Mouse (Mus musculus) liver, embryonic 12.5 days (tissue): ENCODE measurements around the gene Vstm4. TPM values are rescaled to one million over a fixed set of nuclear protein-coding genes. Genes with fewer than 3 reads are reported as not detected.

Source experiments
- ATAC-seq: fragments of 200-750 bp; cut with Nextera tagmentation; 2 replicates; pipeline ENCODE4 v1.8.0; 2017; ENCODE audit warnings: moderate number of reproducible peaks, mild to moderate bottlenecking, moderate library complexity
- H3K27ac ChIP-seq: fragments of 300-500 bp; sonication (generic); 2 replicates; pipeline ENCODE4 v1.5.1; 2016; ENCODE audit warnings: mild to moderate bottlenecking
- H3K27me3 ChIP-seq: fragments of 300-500 bp; sonication (generic); replicated peaks from 2 replicates; pipeline ENCODE4 v1.6.1; 2016; ENCODE audit warnings: mild to moderate bottlenecking, moderate library complexity
- H3K36me3 ChIP-seq: fragments of 300-500 bp; sonication (generic); 2 replicates; pipeline ENCODE4 v1.6.1; 2016; ENCODE audit warnings: mild to moderate bottlenecking, moderate library complexity
- H3K4me1 ChIP-seq: fragments of 300-500 bp; sonication (generic); 2 replicates; pipeline ENCODE4 v1.6.1; 2016
- H3K4me2 ChIP-seq: fragments of 300-500 bp; sonication (generic); 2 replicates; pipeline ENCODE4 v1.6.1; 2016; ENCODE audit warnings: mild to moderate bottlenecking, moderate library complexity
- H3K4me3 ChIP-seq: fragments of 300-500 bp; sonication (generic); 2 replicates; pipeline ENCODE4 v1.5.1; 2016; ENCODE audit warnings: mild to moderate bottlenecking, moderate library complexity
- H3K9ac ChIP-seq: fragments of 300-500 bp; sonication (generic); 2 replicates; pipeline ENCODE4 v1.6.1; 2016; ENCODE audit warnings: mild to moderate bottlenecking, moderate library complexity
- H3K9me3 ChIP-seq: fragments of 300-500 bp; sonication (generic); replicated peaks from 2 replicates; pipeline ENCODE4 v1.6.1; 2016; ENCODE audit warnings: mild to moderate bottlenecking, moderate library complexity
- WGBS: fragments of 180-500 bp; shearing (Covaris S2); methylation state at CpG from one replicate; pipeline ENCODE4 v1.1.7; 2016; ENCODE audit not compliant: insufficient replicate concordance; 5-methylcytosine and 5-hydroxymethylcytosine counted together
- polyA plus RNA-seq: library from polyadenylated mRNA; unstranded; fragments of >200 nt; fragmentation: Nextera tagmentation; extraction: Ambion mirVana; gene quantifications from 2 replicates; pipeline ENCODE4 v1.2.1, GENCODE M21; 2016

Gene Vstm4
- polyA plus RNA-seq, 1 experiment from 2014 or later: 3.9 TPM

DNA sequence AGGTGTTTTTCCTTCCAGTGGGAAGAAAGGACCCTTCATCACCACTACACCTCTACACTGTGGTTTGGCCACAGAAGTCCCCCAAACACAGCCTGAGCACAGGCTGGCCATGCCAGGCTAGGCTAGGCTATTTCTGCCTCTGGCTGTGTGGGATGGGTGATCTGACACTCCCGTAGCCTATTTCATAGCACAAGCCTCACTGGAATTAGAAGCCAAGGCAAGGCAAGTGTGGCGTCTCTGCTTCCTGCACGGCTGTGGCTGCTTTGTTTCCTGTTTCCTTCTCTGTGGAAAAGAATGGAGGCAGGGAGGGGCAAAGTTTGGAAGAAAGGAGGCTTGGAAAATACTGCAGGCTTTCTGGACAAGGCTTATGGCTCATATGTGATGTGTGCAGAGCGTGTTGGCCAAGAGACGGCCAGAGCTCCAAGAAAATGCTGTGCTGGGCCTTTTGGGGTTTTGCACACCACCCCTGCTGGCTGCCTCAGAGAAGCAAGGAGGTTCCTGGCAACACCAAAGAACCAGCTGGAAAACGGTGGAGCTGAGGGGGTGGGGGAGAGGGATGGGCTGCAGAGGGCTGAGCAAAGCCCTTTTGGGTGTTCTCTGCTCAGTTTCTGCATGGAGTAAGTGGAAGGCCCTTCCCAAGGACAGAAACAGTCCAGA is 28.4 kb upstream of the Vstm4 start:
- no peaks in the 10 kb centered on the region for H3K36me3 ChIP-seq
- no peak for ATAC-seq
- H3K9ac ChIP-seq: no peak overlapping the region
- no peak overlapping the region for H3K4me2 ChIP-seq
- H3K9me3 ChIP-seq: no peaks in the 10 kb centered on the region
- no peaks in the 10 kb centered on the region for H3K27me3 ChIP-seq
- H3K4me3 ChIP-seq: no peak overlapping the region
- H3K27ac ChIP-seq: no peak overlapping the region
- peaks cover 14% of the 10 kb centered on the region; the same call in 1 of the 2 replicates for H3K4me1 ChIP-seq
- 38% methylated on average over 6 of the region's 6 CpGs for WGBS

DNA sequence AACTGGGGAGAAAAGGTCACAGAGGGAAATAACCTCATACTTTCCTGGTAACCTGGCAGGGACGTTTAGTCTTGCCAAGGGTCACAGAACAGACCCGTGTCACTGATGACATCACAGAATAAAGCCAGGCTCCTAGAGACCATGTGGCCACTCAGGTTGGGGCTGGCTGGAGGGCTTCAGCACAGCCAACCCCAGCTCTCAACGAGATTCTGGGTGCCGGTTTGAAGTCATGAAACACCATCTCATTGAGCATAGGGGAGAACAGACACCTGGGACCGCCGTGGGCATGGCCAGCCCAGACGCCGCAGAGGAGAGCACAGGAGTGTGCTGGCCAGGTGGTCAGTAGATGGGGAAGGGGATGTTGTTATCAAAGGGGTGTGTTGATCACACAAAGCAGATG is 22.7 kb upstream of the Vstm4 start, which contains the start of gene Fam170b:
TSS of gene Fam170b (plus strand) at position 116 of the 400 bp plus-strand sequence.
- Histone ChIP-seq H3K9ac (no peak within 1 kb of the TSS), H3K4me1 (peaks cover under 1% of the 10 kb centered on the region; the same call in 1 of the 2 replicates), H3K4me3 (no peak within 1 kb of the TSS), H3K27ac (no peak within 1 kb of the TSS), H3K4me2 (no peak within 1 kb of the TSS), H3K9me3 (no peaks in the 10 kb centered on the region), H3K27me3 (peaks cover 4% of the 10 kb centered on the region; the same call in 1 of the 2 replicates), H3K36me3 (no peaks in the 10 kb centered on the region)
- WGBS: 72% methylated on average over 8 of the region's 8 CpGs
- no peak for ATAC-seq

DNA sequence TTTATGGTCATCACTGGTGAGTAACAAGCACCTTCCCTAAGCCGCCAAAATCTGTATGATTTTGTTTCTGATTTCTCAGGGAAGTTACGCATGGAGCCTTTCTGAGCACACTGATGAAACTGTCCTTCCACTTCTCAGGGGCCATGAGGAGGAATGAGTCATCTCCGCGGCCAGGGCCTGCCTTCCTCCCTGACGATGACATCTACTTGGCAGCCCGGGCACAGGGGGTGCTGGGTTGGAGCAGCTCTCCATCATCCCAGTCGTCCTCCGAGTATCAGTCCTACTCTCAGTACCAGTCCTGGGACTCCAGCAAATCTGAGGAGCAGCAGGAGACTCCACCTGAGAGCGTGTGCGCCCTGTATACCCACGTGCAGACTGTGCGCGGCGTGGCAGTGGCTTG is 21.4 kb upstream of the Vstm4 start:
- Histone ChIP-seq H3K9me3 (no peaks in the 10 kb centered on the region), H3K4me3 (no peak overlapping the region), H3K9ac (no peak overlapping the region), H3K27me3 (peaks cover 4% of the 10 kb centered on the region; the same call in 1 of the 2 replicates), H3K4me2 (no peak overlapping the region), H3K36me3 (no peaks in the 10 kb centered on the region), H3K4me1 (no peaks in the 10 kb centered on the region), H3K27ac (no peak overlapping the region)
- WGBS: 68% methylated on average over 14 of the region's 14 CpGs
- no peak for ATAC-seq

DNA sequence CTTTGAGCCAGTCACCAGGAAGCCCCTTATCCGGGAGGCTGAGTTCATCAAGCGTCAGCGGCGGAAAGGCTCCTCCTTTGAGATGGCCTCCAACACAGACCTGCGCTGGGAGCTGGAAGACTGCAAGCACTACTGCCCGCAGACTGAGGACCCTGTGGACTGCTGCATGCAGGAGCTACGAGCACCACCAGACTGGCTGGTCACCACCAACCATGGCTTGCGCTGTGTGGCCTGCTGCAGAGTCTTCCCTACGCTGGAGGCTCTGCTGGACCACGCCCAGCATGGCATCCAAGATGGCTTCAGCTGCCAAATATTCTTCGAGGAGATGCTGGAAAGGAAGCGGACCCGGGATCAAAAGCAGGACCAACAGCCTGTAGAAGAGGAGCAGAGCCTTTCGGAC is 21.0 kb upstream of the Vstm4 start:
- WGBS: 62% methylated on average over 14 of the region's 14 CpGs
- no peak for ATAC-seq
- no peak overlapping the region for H3K9ac ChIP-seq

DNA sequence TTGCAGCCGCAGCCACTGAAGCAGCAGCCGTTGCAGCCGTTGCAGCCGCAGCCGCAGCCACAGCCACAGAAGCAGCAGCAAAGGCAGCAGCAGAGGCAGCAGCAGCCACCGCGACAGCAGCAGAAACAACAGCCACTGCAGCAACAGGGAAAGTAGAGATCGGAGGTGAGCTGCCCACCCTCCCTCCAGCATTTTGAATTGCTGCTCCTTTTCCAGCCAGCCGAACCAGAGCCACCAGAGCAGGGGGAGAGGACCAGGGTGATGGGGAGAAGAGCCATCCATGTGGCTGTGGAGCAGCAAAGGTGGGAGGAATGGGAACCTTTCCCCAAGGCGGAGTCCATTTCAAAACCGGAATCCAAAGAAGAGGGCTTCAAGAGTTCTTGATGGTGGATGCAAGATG is 20.4 kb upstream of the Vstm4 start:
- H3K4me3 ChIP-seq: no peak overlapping the region
- peaks cover 4% of the 10 kb centered on the region; the same call in 1 of the 2 replicates for H3K27me3 ChIP-seq
- H3K36me3 ChIP-seq: no peaks in the 10 kb centered on the region
- no peaks in the 10 kb centered on the region for H3K9me3 ChIP-seq
- ATAC-seq: no peak
- 76% methylated on average over 11 of the region's 11 CpGs for WGBS
- no peak overlapping the region for H3K9ac ChIP-seq
- H3K4me2 ChIP-seq: no peak overlapping the region
- no peaks in the 10 kb centered on the region for H3K4me1 ChIP-seq
- no peak overlapping the region for H3K27ac ChIP-seq

More for the DNA sequence above, 21.0 kb upstream of the Vstm4 start:
- H3K36me3 ChIP-seq: no peaks in the 10 kb centered on the region
- H3K9me3 ChIP-seq: no peaks in the 10 kb centered on the region
- H3K4me3 ChIP-seq: no peak overlapping the region
- H3K4me1 ChIP-seq: no peaks in the 10 kb centered on the region
- H3K4me2 ChIP-seq: no peak overlapping the region
- H3K27me3 ChIP-seq: peaks cover 4% of the 10 kb centered on the region; the same call in 1 of the 2 replicates
- no peak overlapping the region for H3K27ac ChIP-seq

DNA sequence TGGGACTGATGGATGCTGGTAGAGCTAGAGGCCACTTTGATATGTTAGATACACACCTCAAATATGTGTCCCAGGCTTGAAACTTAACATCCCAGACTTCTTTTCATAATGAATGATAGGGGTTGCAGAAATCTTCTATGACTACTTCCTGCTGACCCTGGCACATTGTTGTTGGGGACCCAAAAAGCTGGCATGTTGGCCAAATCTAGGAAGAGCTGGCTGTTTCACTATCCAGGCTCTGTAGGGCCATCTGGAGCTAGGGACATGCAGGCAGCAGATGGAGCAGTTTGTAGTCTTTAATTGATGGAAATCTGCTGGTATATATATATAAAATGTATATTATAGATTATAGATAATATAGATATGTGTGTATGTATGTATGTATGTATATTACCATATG is 14.5 kb upstream of the Vstm4 start:
- no peak overlapping the region for H3K4me2 ChIP-seq
- no peaks in the 10 kb centered on the region for H3K9me3 ChIP-seq
- no peak overlapping the region for H3K4me3 ChIP-seq
- no peak overlapping the region for H3K27ac ChIP-seq
- no peak for ATAC-seq
- no peaks in the 10 kb centered on the region for H3K36me3 ChIP-seq
- no peaks in the 10 kb centered on the region for H3K27me3 ChIP-seq
- H3K9ac ChIP-seq: no peak overlapping the region
- H3K4me1 ChIP-seq: no peaks in the 10 kb centered on the region

DNA sequence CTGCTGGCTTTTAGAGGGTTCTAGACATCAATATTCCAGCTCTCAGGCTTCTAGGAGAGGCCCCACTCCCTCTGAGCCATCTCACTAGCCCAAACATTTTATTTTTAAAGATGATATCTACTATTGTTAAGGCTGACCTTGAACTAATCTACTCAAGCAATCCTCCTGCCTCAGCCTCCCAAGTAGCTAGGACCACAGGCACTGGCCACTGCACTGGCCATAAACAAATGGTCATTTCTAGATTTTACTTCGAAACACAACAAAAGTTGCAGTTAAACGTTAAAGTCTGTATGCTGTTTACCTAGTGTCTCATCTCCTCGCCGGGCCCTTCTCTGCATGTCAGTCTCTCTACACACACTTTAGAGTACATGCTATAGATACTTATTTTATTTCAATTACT is 2.5 kb upstream of the Vstm4 start:
- H3K4me1 ChIP-seq: no peaks in the 10 kb centered on the region

DNA sequence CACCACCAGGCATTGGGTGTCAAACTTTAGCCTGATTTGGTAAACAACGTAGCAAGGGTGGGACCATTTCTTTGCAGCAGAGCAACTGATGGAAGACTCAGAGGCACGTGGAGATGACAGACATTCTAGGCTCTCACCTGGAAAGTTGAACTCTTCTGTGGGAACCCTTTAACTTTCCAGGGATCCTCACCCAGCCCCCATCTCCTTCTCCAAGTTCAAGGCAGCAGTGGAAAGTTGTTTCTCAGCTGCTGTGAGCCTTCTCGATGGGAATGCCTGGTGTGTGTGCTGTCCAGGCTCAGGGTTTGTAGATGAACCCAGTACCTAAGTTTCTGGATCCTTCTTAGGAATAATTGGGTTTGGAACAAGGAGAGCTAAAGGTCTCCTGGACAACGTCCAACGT is 310 bp upstream of the Vstm4 start:
- peak overlapping the region; percentile 50; the same call in 1 of the 2 replicates for H3K4me3 ChIP-seq
- H3K4me2 ChIP-seq: peak overlapping the region; percentile 54
- H3K9ac ChIP-seq: no peak overlapping the region
- no peaks in the 10 kb centered on the region for H3K36me3 ChIP-seq
- H3K27me3 ChIP-seq: peaks cover 47% of the 10 kb centered on the region
- no peak overlapping the region for H3K27ac ChIP-seq
- H3K9me3 ChIP-seq: no peaks in the 10 kb centered on the region
- WGBS: 28% methylated on average over 5 of the region's 5 CpGs
- H3K4me1 ChIP-seq: peaks cover 11% of the 10 kb centered on the region; the same call in 1 of the 2 replicates
- ATAC-seq: no peak

More for the DNA sequence above, 2.5 kb upstream of the Vstm4 start:
- Histone ChIP-seq H3K4me3 (no peak overlapping the region), H3K4me2 (no peak overlapping the region), H3K9ac (no peak overlapping the region), H3K9me3 (no peaks in the 10 kb centered on the region), H3K27me3 (peaks cover 41% of the 10 kb centered on the region), H3K36me3 (no peaks in the 10 kb centered on the region), H3K27ac (no peak overlapping the region)
- ATAC-seq: no peak
- 72% methylated on average over 4 of the region's 4 CpGs for WGBS

DNA sequence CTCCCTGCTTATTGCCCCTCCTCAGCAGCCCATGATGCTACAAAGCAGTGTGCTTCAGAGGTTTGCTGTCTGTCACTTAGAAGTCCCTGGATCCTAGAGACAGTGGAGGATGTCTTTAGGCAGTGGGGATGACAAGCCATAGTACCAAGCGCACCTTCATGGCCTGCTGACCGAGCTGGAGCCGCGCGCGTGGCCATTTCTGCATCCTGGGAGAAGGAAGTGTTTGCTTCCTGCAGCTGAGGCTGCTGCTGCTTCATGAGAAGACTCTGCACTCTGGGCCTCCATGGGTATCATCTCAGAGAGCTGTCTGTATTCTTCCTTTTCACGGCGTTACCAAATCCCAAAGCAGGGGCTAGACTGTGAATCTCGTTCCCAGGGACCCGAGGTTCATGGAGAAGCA is 1.8 kb downstream of the Vstm4 start:
- Histone ChIP-seq H3K4me2 (no peak overlapping the region), H3K9me3 (no peaks in the 10 kb centered on the region), H3K36me3 (no peaks in the 10 kb centered on the region), H3K4me3 (no peak overlapping the region), H3K27ac (no peak overlapping the region), H3K27me3 (peaks cover 47% of the 10 kb centered on the region), H3K9ac (no peak overlapping the region), H3K4me1 (peaks cover 11% of the 10 kb centered on the region; the same call in 1 of the 2 replicates)
- ATAC-seq: no peak
- WGBS: 71% methylated on average over 10 of the region's 10 CpGs

DNA sequence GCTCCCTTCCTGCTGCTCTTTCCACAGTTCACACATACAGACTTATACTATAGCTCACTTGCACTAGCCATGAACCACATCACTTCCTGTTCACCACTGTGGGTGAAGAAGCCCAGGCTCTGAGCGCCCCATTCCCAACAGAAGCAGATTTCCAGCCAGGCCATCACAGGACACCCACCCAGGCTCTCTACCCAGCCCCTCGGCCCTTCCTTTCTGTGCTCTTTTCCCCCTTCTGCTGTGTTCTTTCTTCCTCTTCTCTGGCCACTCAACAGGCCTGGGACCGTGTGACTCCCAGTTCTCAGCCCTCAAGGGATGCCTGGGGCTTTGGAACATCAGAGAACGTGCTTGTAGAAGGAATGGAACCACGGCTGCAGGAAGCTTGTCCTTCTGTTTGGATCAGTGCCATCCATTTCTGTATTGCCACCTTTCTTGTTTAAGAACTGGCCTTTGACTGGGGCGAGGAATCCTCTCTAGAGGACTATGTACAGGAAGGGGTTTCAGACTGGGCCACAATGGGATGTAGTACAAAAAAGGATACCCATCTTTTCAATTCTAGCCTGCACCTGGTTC is 2.5 kb downstream of the Vstm4 start:
- no peak overlapping the region for H3K4me3 ChIP-seq
- H3K27me3 ChIP-seq: peaks cover 47% of the 10 kb centered on the region
- 53% methylated on average over 6 of the region's 6 CpGs for WGBS
- H3K9me3 ChIP-seq: no peaks in the 10 kb centered on the region
- no peaks in the 10 kb centered on the region for H3K36me3 ChIP-seq
- ATAC-seq: no peak
- H3K27ac ChIP-seq: no peak overlapping the region
- H3K4me2 ChIP-seq: no peak overlapping the region
- no peak overlapping the region for H3K9ac ChIP-seq
- H3K4me1 ChIP-seq: peaks cover 11% of the 10 kb centered on the region; the same call in 1 of the 2 replicates

DNA sequence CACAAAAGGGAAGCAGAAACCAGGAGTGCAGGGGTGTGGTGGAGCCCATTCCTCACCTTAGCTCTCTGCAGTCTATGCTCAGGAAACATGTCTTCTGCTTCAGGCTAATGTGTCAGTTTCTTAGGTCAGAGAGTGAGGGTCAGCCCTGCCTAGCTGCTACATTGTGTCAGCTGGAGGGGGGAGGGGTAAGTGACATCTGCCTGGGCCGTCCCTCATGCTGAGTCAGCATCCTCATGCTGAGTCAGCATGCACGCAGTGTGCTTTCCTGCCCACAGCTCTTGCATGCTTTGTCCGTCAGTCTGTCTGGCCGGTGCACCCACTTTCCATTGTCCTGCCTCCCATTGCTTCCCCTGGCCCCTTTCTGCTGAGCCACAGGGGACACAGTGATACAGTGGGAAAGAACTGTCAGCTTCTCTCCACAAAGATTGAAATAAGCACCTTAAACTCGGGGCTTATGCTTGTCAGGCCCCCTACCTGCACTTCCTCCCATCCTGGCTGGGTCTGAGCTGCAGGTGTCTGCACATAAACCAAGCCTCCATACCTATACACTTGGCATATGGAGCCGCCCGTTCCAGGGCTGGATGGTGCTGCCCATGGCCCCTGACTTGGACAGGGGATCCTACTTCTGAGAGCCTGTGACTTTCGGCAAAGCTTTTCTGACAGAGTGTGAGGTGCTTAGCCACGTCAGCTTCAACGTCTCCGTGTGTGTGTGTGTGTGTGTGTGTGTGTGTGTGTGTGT is 3.4 kb downstream of the Vstm4 start:
- no peaks in the 10 kb centered on the region for H3K36me3 ChIP-seq
- no peak overlapping the region for H3K9ac ChIP-seq
- ATAC-seq: no peak
- H3K27me3 ChIP-seq: peaks cover 46% of the 10 kb centered on the region
- H3K9me3 ChIP-seq: no peaks in the 10 kb centered on the region
- 0 out of 2 replicates have a peak overlapping the region, but pooled peaks have one; percentile 23 for H3K27ac ChIP-seq
- H3K4me2 ChIP-seq: no peak overlapping the region
- H3K4me1 ChIP-seq: peaks cover 11% of the 10 kb centered on the region; the same call in 1 of the 2 replicates
- H3K4me3 ChIP-seq: no peak overlapping the region
- 41% methylated on average over 11 of the region's 11 CpGs for WGBS

DNA sequence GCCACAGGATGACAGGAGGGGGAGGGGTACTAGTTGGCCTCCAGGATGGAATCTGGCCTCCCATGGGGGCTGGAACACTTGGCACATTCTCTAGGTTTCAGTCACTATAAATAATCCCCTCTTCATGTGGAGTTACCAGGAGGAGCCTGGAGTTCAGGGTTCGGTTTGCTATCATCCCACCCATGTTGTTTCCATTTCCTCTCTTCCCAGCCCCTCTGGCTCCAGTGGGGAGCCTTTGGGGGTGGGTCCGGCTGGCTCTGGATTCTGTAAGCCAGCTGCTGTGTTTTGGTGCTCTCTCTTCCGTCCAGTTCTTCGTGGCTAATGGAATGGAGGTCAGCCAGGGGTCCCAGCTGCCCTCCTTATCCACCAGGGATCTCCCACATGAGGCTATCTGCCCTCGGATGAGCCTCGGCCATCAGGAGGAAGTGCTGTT is 4.6 kb downstream of the Vstm4 start:
- WGBS: 32% methylated on average over 6 of the region's 6 CpGs
- Histone ChIP-seq H3K9ac (no peak overlapping the region), H3K27me3 (peaks cover 35% of the 10 kb centered on the region), H3K9me3 (no peaks in the 10 kb centered on the region), H3K36me3 (no peaks in the 10 kb centered on the region), H3K4me3 (no peak overlapping the region), H3K4me1 (peaks cover 11% of the 10 kb centered on the region; the same call in 1 of the 2 replicates), H3K4me2 (no peak overlapping the region), H3K27ac (0 out of 2 replicates have a peak overlapping the region, but pooled peaks have one; percentile 40)
- ATAC-seq: peak; percentile 58; the same call in 1 of the 2 replicates
